Mouse (Mus musculus): ENCODE data around the gene Uhrf1bp1. TPM values are rescaled to one million over a fixed set of nuclear protein-coding genes. Genes with fewer than 3 reads are reported as not detected.

Uhrf1bp1 gene
- total and polyA plus RNA-seq, 3 experiments: 23.1 to 43.6 TPM; not detected in 1

DNA sequence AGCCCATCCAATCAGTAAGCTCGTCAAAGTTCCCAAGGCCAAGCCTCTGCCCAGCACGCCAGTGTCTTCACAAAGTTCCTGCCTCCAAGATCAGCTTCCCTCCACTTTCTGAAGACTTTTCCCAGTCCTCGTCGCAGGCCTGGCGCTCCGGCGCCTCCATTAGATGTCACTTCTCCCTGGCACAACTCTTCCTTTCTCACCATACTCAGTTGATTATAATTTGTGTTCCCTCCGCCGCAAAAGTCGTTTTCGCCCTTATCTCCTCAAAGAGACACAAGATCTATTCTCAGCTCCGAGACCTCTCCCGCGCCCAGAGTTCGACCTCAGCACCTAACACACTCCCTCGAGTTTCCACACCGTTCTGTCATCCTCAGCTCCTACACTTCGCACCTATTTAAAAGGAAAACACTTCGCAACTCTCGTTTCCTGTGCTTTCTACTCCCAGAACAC, 36.7 kb upstream of the Uhrf1bp1 start:
- H3K9me3 ChIP-seq (replicated peaks; ENCODE audit: insufficient read depth, low read length): no peaks in the 10 kb centered on the region
- DNase-seq (ENCODE audit: low read depth, low spot score): peak; percentile 85
- peak overlapping the region; percentile 76 to 88 for H3K4me3 ChIP-seq (ENCODE audit: control insufficient read depth in 1 of 2, insufficient read depth in 1 of 2, low read depth in 2 of 2, low read length in 2 of 2)
- no peaks in the 10 kb centered on the region for H3K27me3 ChIP-seq (ENCODE audit: control insufficient read depth in 1 of 2, insufficient read depth in 2 of 2, low read length in 2 of 2)
- H3K27ac ChIP-seq (ENCODE audit: control insufficient read depth, low read depth, low read length): peak overlapping the region; percentile 95
- peaks cover 53% of the 10 kb centered on the region for H3K79me2 ChIP-seq (ENCODE audit: control insufficient read depth, insufficient read depth, low read length, poor library complexity)
- peak overlapping the region; percentile 96 for H3K9ac ChIP-seq (ENCODE audit: control insufficient read depth, low read depth, low read length, poor library complexity, severe bottlenecking)
- H3K36me3 ChIP-seq (ENCODE audit: control insufficient read depth in 1 of 2, insufficient read depth in 2 of 2, low read length in 2 of 2): peaks cover 0 to 24% of the 10 kb centered on the region in 2 experiments; a peak in 2 of 4 replicates
- H3K4me1 ChIP-seq (ENCODE audit: control insufficient read depth in 1 of 2, insufficient read depth in 2 of 2, low read length in 2 of 2): peaks cover 9 to 16% of the 10 kb centered on the region in 2 experiments
- peak; percentile 81 for TF ChIP-seq HCFC1 (IDR thresholded peaks at IDR 0.05; ENCODE audit: low read depth, low read length)
- no peak for TF ChIP-seq CHD2 (IDR thresholded peaks at IDR 0.05; ENCODE audit: low read length)
- TF ChIP-seq MEF2A (IDR thresholded peaks at IDR 0.05; ENCODE audit: extremely low read depth, insufficient replicate concordance, low read depth, low read length, poor library complexity, severe bottlenecking): no peak
- TF ChIP-seq CTCF (IDR thresholded peaks at IDR 0.05 in 2 of 3, conservative IDR thresholded peaks at IDR 0.05 in 1 of 3; ENCODE audit: control insufficient read depth in 1 of 3, insufficient read depth in 1 of 3, low read depth in 2 of 3, low read length in 3 of 3, poor library complexity in 1 of 3, severe bottlenecking in 1 of 3): no peak
- no peak for TF ChIP-seq MAZ (IDR thresholded peaks at IDR 0.05; ENCODE audit: low read depth, low read length)
- TF ChIP-seq TBP (IDR thresholded peaks at IDR 0.05; ENCODE audit: low read depth, low read length): peak; percentile 72
- TF ChIP-seq BHLHE40 (IDR thresholded peaks at IDR 0.05; ENCODE audit: borderline replicate concordance, low read depth, low read length): no peak
- peak in 1 of 2 experiments; percentile 59; a peak in 2 of 4 replicates for TF ChIP-seq POLR2A (IDR thresholded peaks at IDR 0.05; ENCODE audit: control insufficient read depth in 1 of 2, insufficient read depth in 1 of 2, low read depth in 1 of 2, low read length in 2 of 2, poor library complexity in 1 of 2)
- peak; percentile 29; the same call in 1 of the 2 replicates for TF ChIP-seq TCF12 (IDR thresholded peaks at IDR 0.05; ENCODE audit: low read depth, low read length)
- peak; percentile 67 for TF ChIP-seq ETS1 (IDR thresholded peaks at IDR 0.05; ENCODE audit: low read depth, low read length)
- no peak for TF ChIP-seq SMC3 (IDR thresholded peaks at IDR 0.05; ENCODE audit: low read depth, low read length)
- TF ChIP-seq NELFE (IDR thresholded peaks at IDR 0.05; ENCODE audit: low read depth, low read length): peak; percentile 43; the same call in 1 of the 2 replicates
- peak; percentile 64; the same call in 1 of the 2 replicates for TF ChIP-seq GATA1 (IDR thresholded peaks at IDR 0.05; ENCODE audit: low read depth, low read length)
- TF ChIP-seq GABPA (IDR thresholded peaks at IDR 0.05; ENCODE audit: low read depth, low read length): no peak
- TF ChIP-seq MAFK (IDR thresholded peaks at IDR 0.05; ENCODE audit: borderline replicate concordance, low read depth, low read length): no peak
- peak; percentile 4; the same call in 1 of the 2 replicates for TF ChIP-seq NRF1 (IDR thresholded peaks at IDR 0.05; ENCODE audit: insufficient read depth, low read depth, low read length, poor library complexity, severe bottlenecking)
- no peak for TF ChIP-seq ZMIZ1 (IDR thresholded peaks at IDR 0.05; ENCODE audit: low read depth, low read length)
- TF ChIP-seq MXI1 (IDR thresholded peaks at IDR 0.05; ENCODE audit: low read depth, low read length): 0 out of 2 replicates have a peak, but pooled peaks have one; percentile 73
- TF ChIP-seq USF2 (IDR thresholded peaks at IDR 0.05; ENCODE audit: borderline replicate concordance in 1 of 2, insufficient read depth in 1 of 2, low read depth in 1 of 2, low read length in 2 of 2): no peak
- TF ChIP-seq ZC3H11A (IDR thresholded peaks at IDR 0.05; ENCODE audit: low read depth, low read length): no peak
- TF ChIP-seq MYB (IDR thresholded peaks at IDR 0.05; ENCODE audit: low read depth, low read length): no peak
- TF ChIP-seq JUND (IDR thresholded peaks at IDR 0.05; ENCODE audit: low read depth, low read length): no peak
- no peak for TF ChIP-seq EP300 (IDR thresholded peaks at IDR 0.05; ENCODE audit: low read depth in 1 of 2, low read length in 2 of 2)
- TF ChIP-seq RAD21 (IDR thresholded peaks at IDR 0.05; ENCODE audit: low read depth, low read length): no peak
- no peak for TF ChIP-seq TAL1 (IDR thresholded peaks at IDR 0.05; ENCODE audit: low read length)
- no peak for TF ChIP-seq POLR2AphosphoS5 (IDR thresholded peaks at IDR 0.05; ENCODE audit: borderline replicate concordance, low read depth, low read length)
- no peak for TF ChIP-seq ZKSCAN1 (IDR thresholded peaks at IDR 0.05; ENCODE audit: low read depth, low read length)
- TF ChIP-seq CHD1 (IDR thresholded peaks at IDR 0.05; ENCODE audit: low read depth, low read length): no peak
- no peak for TF ChIP-seq MYC (IDR thresholded peaks at IDR 0.05; ENCODE audit: low read depth, low read length)
- TF ChIP-seq RCOR1 (IDR thresholded peaks at IDR 0.05; ENCODE audit: low read depth, low read length): no peak
- TF ChIP-seq ZNF384 (IDR thresholded peaks at IDR 0.05; ENCODE audit: low read depth, low read length): no peak
- TF ChIP-seq MAX (IDR thresholded peaks at IDR 0.05; ENCODE audit: low read length): no peak; the same call in 1 of the 2 replicates
- TF ChIP-seq UBTF (IDR thresholded peaks at IDR 0.05; ENCODE audit: borderline replicate concordance, insufficient read depth, low read depth, low read length): no peak
- peak; percentile 43; the same call in 1 of the 2 replicates for TF ChIP-seq ELF1 (IDR thresholded peaks at IDR 0.05; ENCODE audit: low read depth, low read length)
- peak; percentile 87 for TF ChIP-seq SIN3A (IDR thresholded peaks at IDR 0.05; ENCODE audit: low read length)
- TF ChIP-seq E2F4 (IDR thresholded peaks at IDR 0.05; ENCODE audit: borderline replicate concordance, low read depth, low read length): no peak
- peak; percentile 49; the same call in 1 of the 2 replicates for TF ChIP-seq KAT2A (conservative IDR thresholded peaks at IDR 0.05; ENCODE audit: low read depth, low read length)

Data from MEL (cell line).